Mouse (Mus musculus) cerebellum, adult 2 months (tissue): ENCODE data around the gene Fance.

Experiments
- CTCF ChIP-seq: fragments of 200-500 bp; IDR thresholded peaks from 2 replicates; pipeline ENCODE4 v1.5.1; 2011; ENCODE audit warnings: low read depth, mild to moderate bottlenecking, control low read depth, low read length, moderate library complexity, borderline replicate concordance; ENCODE audit not compliant: insufficient read depth
- POLR2A ChIP-seq: fragments of 200-500 bp; IDR thresholded peaks from 2 replicates; pipeline ENCODE4 v1.6.1; 2011; ENCODE audit warnings: low read length, control low read depth, borderline replicate concordance; ENCODE audit not compliant: insufficient read depth

DNA sequence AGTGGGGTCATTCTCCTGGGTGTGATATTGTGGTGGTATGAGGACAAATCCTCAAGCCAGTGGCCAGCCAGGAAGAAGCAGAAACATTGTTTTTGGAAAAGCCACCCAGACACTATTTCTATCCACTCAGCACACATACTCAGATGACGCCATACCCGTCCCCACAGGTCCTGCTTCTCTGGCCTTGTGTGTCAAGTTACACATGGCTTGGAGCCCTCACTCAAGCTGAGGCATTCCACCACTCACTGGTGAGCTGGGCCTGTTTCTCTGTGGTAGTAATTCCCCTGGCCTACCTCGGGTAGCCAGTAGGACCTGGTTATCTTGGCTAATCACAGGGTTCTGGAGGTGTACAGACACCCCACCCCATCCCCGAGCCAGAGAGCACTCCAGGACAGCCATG, 19.6 kb upstream of the Fance start:
- TF ChIP-seq POLR2A: no peak
- no peak for TF ChIP-seq CTCF
